Mouse (Mus musculus) neural tube, embryonic 14.5 days (tissue): Measurements from ENCODE around the gene Tubgcp2. TPM values are rescaled to one million over a fixed set of nuclear protein-coding genes. Genes with fewer than 3 reads are reported as not detected.

Experiments
- ATAC-seq: fragments of 200-750 bp; cut with Nextera tagmentation; 2 replicates; pipeline ENCODE4 v1.8.0; 2017; ENCODE audit warnings: low read depth, mild to moderate bottlenecking, moderate TSS enrichment, moderate library complexity
- H3K27ac ChIP-seq: fragments of 300-500 bp; sonication (generic); 2 replicates; pipeline ENCODE4 v1.5.1; 2014; ENCODE audit warnings: low read depth, mild to moderate bottlenecking, control low read depth, low read length, moderate library complexity, mixed read lengths
- H3K27me3 ChIP-seq: fragments of 300-500 bp; sonication (generic); 2 replicates; pipeline ENCODE4 v1.6.1; 2014; ENCODE audit warnings: low read length; ENCODE audit not compliant: control insufficient read depth, insufficient read depth
- H3K36me3 ChIP-seq: fragments of 300-500 bp; sonication (generic); 2 replicates; pipeline ENCODE4 v1.6.1; 2014; ENCODE audit warnings: low read length, mixed read lengths; ENCODE audit not compliant: control insufficient read depth, insufficient read depth
- H3K4me1 ChIP-seq: fragments of 300-500 bp; sonication (generic); 2 replicates; pipeline ENCODE4 v1.6.1; 2014; ENCODE audit warnings: low read length; ENCODE audit not compliant: control insufficient read depth, insufficient read depth
- H3K4me2 ChIP-seq: fragments of 300-500 bp; sonication (generic); 2 replicates; pipeline ENCODE4 v1.6.1; 2014; ENCODE audit warnings: mild to moderate bottlenecking, low read depth, low read length, control low read depth
- H3K4me3 ChIP-seq: fragments of 300-500 bp; sonication (generic); 2 replicates; pipeline ENCODE4 v1.5.1; 2014; ENCODE audit warnings: low read depth, low read length, control low read depth, mixed read lengths
- H3K9ac ChIP-seq: fragments of 300-500 bp; sonication (generic); replicated peaks from 2 replicates; pipeline ENCODE4 v1.6.1; 2014; ENCODE audit warnings: low read depth, mild to moderate bottlenecking, control low read depth, low read length, mixed read lengths
- H3K9me3 ChIP-seq: fragments of 300-500 bp; sonication (generic); 2 replicates; pipeline ENCODE4 v1.6.1; 2016; ENCODE audit warnings: low read length; ENCODE audit not compliant: control insufficient read depth
- WGBS: fragments of 180-500 bp; shearing (Covaris S2); extraction: QIAGEN DNeasy Blood & Tissue Kit; methylation state at CpG from one replicate; pipeline ENCODE4 v1.1.7; 2014; 5-methylcytosine and 5-hydroxymethylcytosine counted together
- polyA plus RNA-seq: library from polyadenylated mRNA; unstranded; fragments of >200 nt; fragmentation: Nextera tagmentation; extraction: Ambion mirVana; gene quantifications from 2 replicates; pipeline ENCODE4 v1.2.1, GENCODE M21; 2014

Gene Tubgcp2
- polyA plus RNA-seq, 1 experiment from 2014 or later, result 57.1 TPM

DNA sequence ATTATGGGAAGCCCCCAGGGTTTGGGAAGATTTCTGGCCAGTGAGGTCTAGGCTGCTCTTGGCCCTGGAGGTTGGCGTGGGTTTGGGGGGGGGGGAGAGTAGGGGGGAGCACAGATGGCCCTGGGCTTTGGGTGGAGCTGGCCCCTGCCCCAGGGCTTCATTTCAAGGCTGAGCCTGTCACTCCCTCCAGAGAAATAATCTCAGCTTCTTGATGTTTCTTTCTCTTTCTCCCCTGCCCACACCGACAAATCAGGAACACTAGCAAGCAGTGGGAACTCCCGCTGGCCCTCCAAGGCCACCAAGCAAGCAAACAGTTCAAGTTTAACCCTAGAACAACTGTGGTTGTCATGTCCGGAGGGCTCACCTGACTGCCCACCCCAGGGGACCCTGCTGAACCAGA, 72.7 kb downstream of the Tubgcp2 start:
- no peak overlapping the region for H3K4me3 ChIP-seq
- 60% methylated on average over 4 of the region's 4 CpGs for WGBS
- no peaks in the 10 kb centered on the region for H3K36me3 ChIP-seq
- H3K27ac ChIP-seq, result no peak overlapping the region
- ATAC-seq, result no peak
- H3K9ac ChIP-seq, result no peak overlapping the region
- no peaks in the 10 kb centered on the region for H3K4me1 ChIP-seq
- no peaks in the 10 kb centered on the region for H3K9me3 ChIP-seq
- H3K27me3 ChIP-seq, result no peaks in the 10 kb centered on the region
- H3K4me2 ChIP-seq, result no peak overlapping the region

DNA sequence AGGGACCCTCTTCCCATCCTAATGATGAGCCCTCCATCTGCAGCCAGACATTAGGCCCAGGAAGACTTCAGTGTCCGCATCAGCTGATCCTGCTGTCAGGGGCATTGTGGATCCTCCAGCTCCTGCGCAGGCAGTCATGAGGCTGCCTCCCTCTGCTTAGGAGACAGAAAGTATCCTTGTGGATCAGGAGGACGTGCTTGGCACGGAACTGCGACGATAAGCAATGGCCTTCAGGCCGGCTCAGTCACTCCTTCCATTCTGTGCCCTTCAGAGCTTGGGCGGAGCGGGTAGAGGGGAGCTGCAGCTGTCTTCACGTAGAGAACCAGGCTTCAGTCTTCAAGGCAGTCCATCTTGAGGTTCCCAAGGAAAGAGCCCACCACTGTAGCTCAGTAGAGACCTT, 75.3 kb downstream of the Tubgcp2 start:
- no peaks in the 10 kb centered on the region for H3K27me3 ChIP-seq
- H3K4me3 ChIP-seq, result no peak overlapping the region
- H3K9ac ChIP-seq, result no peak overlapping the region
- no peaks in the 10 kb centered on the region for H3K4me1 ChIP-seq
- no peak overlapping the region for H3K4me2 ChIP-seq
- H3K27ac ChIP-seq, result no peak overlapping the region
- no peaks in the 10 kb centered on the region for H3K36me3 ChIP-seq
- WGBS, result 86% methylated on average over 10 of the region's 10 CpGs
- no peaks in the 10 kb centered on the region for H3K9me3 ChIP-seq
- no peak for ATAC-seq

DNA sequence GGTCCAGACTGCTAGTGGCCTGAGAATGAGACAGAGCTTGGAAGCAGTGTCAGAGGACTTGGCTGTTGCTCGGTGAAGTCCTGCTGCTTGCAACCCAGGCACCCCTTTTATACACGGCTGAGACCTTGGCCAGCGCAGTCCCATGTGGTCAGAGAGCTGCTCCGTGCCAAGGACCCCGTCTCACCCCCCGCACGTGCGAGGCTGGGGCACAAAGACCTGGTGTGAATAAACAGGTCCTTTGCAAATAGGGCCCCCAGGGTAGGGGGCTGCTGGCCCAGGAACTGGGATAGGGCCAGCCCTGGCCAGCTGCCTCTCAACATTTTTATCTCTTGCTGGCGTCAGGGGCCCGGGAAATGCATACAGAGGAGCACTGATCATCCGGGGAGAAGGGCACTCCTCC, 78.5 kb downstream of the Tubgcp2 start:
- peak; percentile 49; the same call in 1 of the 2 replicates for ATAC-seq
- no peaks in the 10 kb centered on the region for H3K9me3 ChIP-seq
- no peaks in the 10 kb centered on the region for H3K27me3 ChIP-seq
- H3K9ac ChIP-seq, result no peak overlapping the region
- WGBS, result 27% methylated on average over 11 of the region's 11 CpGs
- H3K4me2 ChIP-seq, result no peak overlapping the region
- H3K4me3 ChIP-seq, result no peak overlapping the region
- H3K36me3 ChIP-seq, result no peaks in the 10 kb centered on the region
- no peak overlapping the region; the same call in 1 of the 2 replicates for H3K27ac ChIP-seq
- no peaks in the 10 kb centered on the region for H3K4me1 ChIP-seq

- Histone ChIP-seq H3K4me3 (no peak overlapping the region), H3K9ac (no peak overlapping the region), H3K36me3 (no peaks in the 10 kb centered on the region), H3K4me2 (no peak overlapping the region), H3K9me3 (no peaks in the 10 kb centered on the region), H3K27ac (no peak overlapping the region; the same call in 1 of the 2 replicates), H3K27me3 (no peaks in the 10 kb centered on the region), H3K4me1 (no peaks in the 10 kb centered on the region)
- WGBS, result 57% methylated on average over 11 of the region's 11 CpGs
- no peak for ATAC-seq
Observed at GRCm38 (mm10) chr7:139957437-139957836, 79.0 kb downstream of the Tubgcp2 start.

- WGBS, result 84% methylated on average over 3 of the region's 3 CpGs
- H3K4me3 ChIP-seq, result no peak overlapping the region
- no peaks in the 10 kb centered on the region for H3K27me3 ChIP-seq
- H3K4me1 ChIP-seq, result no peaks in the 10 kb centered on the region
- no peaks in the 10 kb centered on the region for H3K9me3 ChIP-seq
- no peaks in the 10 kb centered on the region for H3K36me3 ChIP-seq
- ATAC-seq, result no peak
- H3K27ac ChIP-seq, result no peak overlapping the region
- H3K9ac ChIP-seq, result no peak overlapping the region
- H3K4me2 ChIP-seq, result no peak overlapping the region
Observed at GRCm38 (mm10) chr7:139956658-139957057, 79.8 kb downstream of the Tubgcp2 start.

GRCm38 (mm10) chr7:139955505-139955904, 81.0 kb downstream of the Tubgcp2 start:
- no peaks in the 10 kb centered on the region for H3K4me1 ChIP-seq
- no peak overlapping the region for H3K27ac ChIP-seq
- no peaks in the 10 kb centered on the region for H3K9me3 ChIP-seq
- no peak overlapping the region for H3K4me3 ChIP-seq
- H3K36me3 ChIP-seq, result no peaks in the 10 kb centered on the region
- no peak overlapping the region for H3K4me2 ChIP-seq
- no peak for ATAC-seq
- H3K9ac ChIP-seq, result no peak overlapping the region
- 83% methylated on average over 4 of the region's 4 CpGs for WGBS
- no peaks in the 10 kb centered on the region for H3K27me3 ChIP-seq

- Histone ChIP-seq H3K4me3 (no peak overlapping the region), H3K4me2 (no peak overlapping the region), H3K9ac (no peak overlapping the region), H3K27me3 (peaks cover 9% of the 10 kb centered on the region; the same call in 1 of the 2 replicates), H3K4me1 (no peaks in the 10 kb centered on the region), H3K36me3 (no peaks in the 10 kb centered on the region), H3K27ac (no peak overlapping the region), H3K9me3 (no peaks in the 10 kb centered on the region)
- 49% methylated on average over 6 of the region's 6 CpGs for whole genome bisulfite sequencing
- ATAC-seq, result no peak
Observed at GRCm38 (mm10) chr7:139951991-139952633, 84.4 kb downstream of the Tubgcp2 start.

GRCm38 (mm10) chr7:139951079-139951478, 85.4 kb downstream of the Tubgcp2 start:
- H3K27ac ChIP-seq, result no peak overlapping the region
- no peak for ATAC-seq
- no peaks in the 10 kb centered on the region for H3K4me1 ChIP-seq
- 5% methylated on average over 15 of the region's 16 CpGs for WGBS
- H3K9ac ChIP-seq, result no peak overlapping the region
- H3K4me3 ChIP-seq, result peak overlapping the region; percentile 27
- no peaks in the 10 kb centered on the region for H3K9me3 ChIP-seq
- H3K36me3 ChIP-seq, result no peaks in the 10 kb centered on the region
- peaks cover 15% of the 10 kb centered on the region for H3K27me3 ChIP-seq
- H3K4me2 ChIP-seq, result peak overlapping the region; percentile 62

DNA sequence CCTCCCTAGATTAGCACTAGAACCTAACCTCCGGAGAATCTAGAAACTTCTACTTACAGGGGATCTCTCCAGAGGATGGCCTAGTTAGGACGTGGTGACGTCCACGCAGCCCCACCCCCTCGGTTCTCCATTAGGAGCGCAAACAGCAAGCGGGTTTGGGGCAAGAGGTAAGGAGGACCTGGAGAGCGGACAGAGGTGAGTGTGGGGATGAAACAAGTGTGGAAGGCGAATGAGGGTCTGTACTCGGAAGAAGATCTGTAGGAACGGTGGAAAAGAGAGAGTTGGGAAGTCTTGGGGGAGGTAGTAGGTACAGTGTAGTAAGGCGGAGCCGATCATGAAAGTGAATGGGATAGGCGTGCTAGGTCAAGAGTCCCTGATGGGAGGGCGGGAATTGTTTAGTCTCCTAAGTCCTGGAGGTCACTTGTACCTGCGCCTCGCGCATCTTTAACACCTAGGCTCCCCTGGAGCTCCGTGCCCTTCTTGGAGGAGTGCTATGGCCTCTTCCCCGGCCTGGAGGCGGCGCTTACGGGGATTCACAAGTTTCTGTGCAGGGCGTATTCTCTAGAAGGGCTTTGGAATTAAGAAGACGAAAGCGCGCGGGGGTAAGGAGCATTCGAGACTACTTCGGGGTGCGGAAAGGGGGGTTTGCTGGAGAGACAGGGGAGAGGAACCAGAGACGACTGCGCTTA, 86.0 kb downstream of the Tubgcp2 start:
- peaks cover 22% of the 10 kb centered on the region for H3K27me3 ChIP-seq
- no peak overlapping the region for H3K27ac ChIP-seq
- H3K36me3 ChIP-seq, result no peaks in the 10 kb centered on the region
- WGBS, result under 1% methylated on average over 33 of the region's 33 CpGs
- ATAC-seq, result peak; percentile 56; the same call in 1 of the 2 replicates
- H3K4me2 ChIP-seq, result peak overlapping the region; percentile 62
- H3K4me3 ChIP-seq, result peak overlapping the region; percentile 27
- H3K9ac ChIP-seq, result no peak overlapping the region
- H3K4me1 ChIP-seq, result no peaks in the 10 kb centered on the region
- H3K9me3 ChIP-seq, result no peaks in the 10 kb centered on the region
